Mouse (Mus musculus) brain, embryonic 18.5 days (tissue): Measurements from ENCODE around the gene Mmp7.

Experiments
- DNase-seq: peaks from one replicate; pipeline ENCODE4 v3.0.0-alpha.2; 2012; ENCODE audit warnings: low read depth, low spot score

Gene Mmp7

GRCm38 (mm10) chr9:7691790-7692189, at the start of gene Mmp7:
Gene Mmp7 (plus strand): TSS chr9:7692090.
- DNase-seq: no peak

- DNase-seq: no peak
Measured at GRCm38 (mm10) chr9:7647901-7648300, 44.0 kb upstream of the Mmp7 start.

- no peak for DNase-seq
Measured at GRCm38 (mm10) chr9:7650397-7651180, 41.3 kb upstream of the Mmp7 start.

- DNase-seq: no peak
Measured at GRCm38 (mm10) chr9:7652351-7653085, 39.4 kb upstream of the Mmp7 start.

- DNase-seq: no peak
Measured at GRCm38 (mm10) chr9:7657946-7658345, 33.9 kb upstream of the Mmp7 start.

GRCm38 (mm10) chr9:7659469-7660020, 32.3 kb upstream of the Mmp7 start:
- no peak for DNase-seq

- no peak for DNase-seq
Measured at GRCm38 (mm10) chr9:7661371-7661770, 30.5 kb upstream of the Mmp7 start.

- DNase-seq: no peak
Measured at GRCm38 (mm10) chr9:7669674-7670073, 22.2 kb upstream of the Mmp7 start.

- DNase-seq: no peak
Measured at GRCm38 (mm10) chr9:7672985-7673384, 18.9 kb upstream of the Mmp7 start.

GRCm38 (mm10) chr9:7678154-7678837, 13.6 kb upstream of the Mmp7 start:
- no peak for DNase-seq

- DNase-seq: no peak
Measured at GRCm38 (mm10) chr9:7682081-7682618, 9.7 kb upstream of the Mmp7 start.

GRCm38 (mm10) chr9:7686024-7686423, 5.9 kb upstream of the Mmp7 start:
- no peak for DNase-seq

GRCm38 (mm10) chr9:7689799-7690198, 2.1 kb upstream of the Mmp7 start:
- no peak for DNase-seq

- DNase-seq: no peak
Measured at GRCm38 (mm10) chr9:7693961-7694360, 2.1 kb downstream of the Mmp7 start.

- no peak for DNase-seq
Measured at GRCm38 (mm10) chr9:7695646-7696045, 3.8 kb downstream of the Mmp7 start.

GRCm38 (mm10) chr9:7708698-7709097, 16.8 kb downstream of the Mmp7 start:
- DNase-seq: no peak

- DNase-seq: no peak
Measured at GRCm38 (mm10) chr9:7711196-7711595, 19.3 kb downstream of the Mmp7 start.

GRCm38 (mm10) chr9:7714062-7714907, 22.4 kb downstream of the Mmp7 start:
- peak; percentile 14 for DNase-seq

GRCm38 (mm10) chr9:7714908-7715175, 23.0 kb downstream of the Mmp7 start:
- no peak for DNase-seq

- no peak for DNase-seq
Measured at GRCm38 (mm10) chr9:7721543-7721942, 29.7 kb downstream of the Mmp7 start.

- no peak for DNase-seq
Measured at GRCm38 (mm10) chr9:7728997-7729396, 37.1 kb downstream of the Mmp7 start.
